Mouse (Mus musculus) intestine, embryonic 15.5 days (tissue): ENCODE data around the gene Mecom. TPM values are rescaled to one million over a fixed set of nuclear protein-coding genes. Genes with fewer than 3 reads are reported as not detected.

Experiments used
- ATAC-seq: fragments of 200-750 bp; cut with Nextera tagmentation; 2 replicates; pipeline ENCODE4 v1.8.0; 2017; ENCODE audit warnings: moderate TSS enrichment, moderate library complexity
- H3K27ac ChIP-seq: fragments of 300-500 bp; sonication (generic); 2 replicates; pipeline ENCODE4 v1.5.1; 2015; ENCODE audit warnings: mild to moderate bottlenecking, inconsistent platforms
- H3K27me3 ChIP-seq: fragments of 300-500 bp; sonication (generic); replicated peaks from 2 replicates; pipeline ENCODE4 v1.6.1; 2015; ENCODE audit warnings: inconsistent platforms
- H3K36me3 ChIP-seq: fragments of 300-500 bp; sonication (generic); 2 replicates; pipeline ENCODE4 v1.6.1; 2015; ENCODE audit warnings: inconsistent platforms
- H3K4me1 ChIP-seq: fragments of 300-500 bp; sonication (generic); replicated peaks from 2 replicates; pipeline ENCODE4 v1.6.1; 2015; ENCODE audit warnings: inconsistent platforms
- H3K4me2 ChIP-seq: fragments of 300-500 bp; sonication (generic); replicated peaks from 2 replicates; pipeline ENCODE4 v1.6.1; 2015; ENCODE audit warnings: mild to moderate bottlenecking, inconsistent platforms
- H3K4me3 ChIP-seq: fragments of 300-500 bp; sonication (generic); replicated peaks from 2 replicates; pipeline ENCODE4 v1.5.1; 2015; ENCODE audit warnings: inconsistent platforms
- H3K9ac ChIP-seq: fragments of 300-500 bp; sonication (generic); 2 replicates; pipeline ENCODE4 v1.6.1; 2015; ENCODE audit warnings: inconsistent platforms
- H3K9me3 ChIP-seq: fragments of 300-500 bp; sonication (generic); 2 replicates; pipeline ENCODE4 v1.6.1; 2016; ENCODE audit warnings: inconsistent platforms
- WGBS: fragments of 180-500 bp; shearing (Covaris S2); methylation state at CpG from one replicate; pipeline ENCODE4 v1.1.7; 2015; 5-methylcytosine and 5-hydroxymethylcytosine counted together
- polyA plus RNA-seq: library from polyadenylated mRNA; unstranded; fragments of >200 nt; fragmentation: Nextera tagmentation; extraction: Ambion mirVana; gene quantifications from 2 replicates; pipeline ENCODE4 v1.2.1, GENCODE M21; 2015

Mecom gene
- polyA plus RNA-seq, 1 experiment from 2014 or later = 11.6 TPM

DNA sequence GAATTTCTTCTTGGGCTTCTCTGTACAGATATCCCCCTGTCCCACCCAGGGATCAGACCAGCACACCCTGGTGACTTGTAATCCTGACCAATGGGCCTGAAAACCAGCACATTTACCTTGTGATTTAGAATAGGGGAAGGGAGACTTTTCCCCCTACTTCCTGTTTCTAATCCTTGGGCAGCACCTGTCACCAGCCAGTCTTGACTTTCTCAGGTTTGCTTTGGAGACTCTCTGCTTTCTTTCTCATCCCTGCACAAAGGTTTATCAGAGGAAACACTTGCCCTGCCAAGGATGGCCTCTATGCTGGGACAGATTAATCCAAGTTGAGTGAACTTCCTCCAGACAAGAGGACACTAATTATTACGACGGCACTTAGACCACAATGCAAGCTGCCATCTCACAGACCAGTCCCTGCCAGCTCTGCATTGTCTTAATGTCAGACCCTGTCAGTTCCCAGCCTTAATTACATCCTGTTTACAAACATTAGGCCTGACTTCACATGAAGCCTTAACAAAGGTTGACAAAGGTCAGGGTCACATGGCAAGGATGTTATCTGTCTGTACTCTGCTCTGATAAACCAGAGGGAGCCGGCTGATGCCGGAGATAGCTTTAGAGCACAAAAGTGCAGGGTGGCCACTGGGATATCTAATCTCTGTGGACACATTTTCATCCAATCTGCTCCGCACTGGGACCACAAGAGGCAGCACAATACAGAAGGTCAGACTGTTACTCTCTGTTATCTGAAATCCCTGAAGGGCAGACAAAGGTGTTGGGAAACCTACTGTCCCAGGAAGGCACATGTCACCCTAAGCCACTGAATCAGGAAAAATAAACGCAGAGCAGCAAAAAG lies 193.7 kb downstream of the Mecom start:
- Histone ChIP-seq H3K4me3 (no peak overlapping the region), H3K36me3 (no peaks in the 10 kb centered on the region), H3K9me3 (no peaks in the 10 kb centered on the region), H3K9ac (no peak overlapping the region), H3K4me2 (no peak overlapping the region), H3K4me1 (no peaks in the 10 kb centered on the region), H3K27ac (no peak overlapping the region), H3K27me3 (no peaks in the 10 kb centered on the region)
- ATAC-seq = no peak
- 28% methylated on average over 6 of the region's 6 CpGs for WGBS

DNA sequence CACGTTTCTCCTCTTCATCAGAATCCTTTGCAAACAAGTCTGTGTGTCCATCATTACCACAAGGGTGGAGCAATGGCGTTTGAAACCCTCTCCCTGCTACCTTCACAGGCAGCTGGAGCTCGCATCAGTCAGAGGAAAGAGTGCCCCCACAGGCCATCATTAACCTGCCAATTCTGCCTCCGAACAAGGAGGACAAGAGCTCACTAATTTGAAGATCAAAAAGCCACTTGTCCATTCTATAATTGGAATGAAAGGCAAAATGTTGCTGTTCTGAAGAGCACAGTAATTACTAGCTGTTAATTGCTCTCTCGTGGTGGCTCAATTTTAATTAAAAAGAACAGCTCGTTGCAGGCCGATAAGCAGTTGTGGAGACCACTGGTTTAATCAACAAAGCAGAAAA lies 198.5 kb downstream of the Mecom start:
- no peak for ATAC-seq
- Histone ChIP-seq H3K4me3 (no peak overlapping the region), H3K36me3 (no peaks in the 10 kb centered on the region), H3K4me1 (no peaks in the 10 kb centered on the region), H3K27me3 (no peaks in the 10 kb centered on the region), H3K9me3 (no peaks in the 10 kb centered on the region), H3K9ac (no peak overlapping the region), H3K4me2 (no peak overlapping the region), H3K27ac (no peak overlapping the region)
- WGBS = 51% methylated on average over 7 of the region's 7 CpGs

DNA sequence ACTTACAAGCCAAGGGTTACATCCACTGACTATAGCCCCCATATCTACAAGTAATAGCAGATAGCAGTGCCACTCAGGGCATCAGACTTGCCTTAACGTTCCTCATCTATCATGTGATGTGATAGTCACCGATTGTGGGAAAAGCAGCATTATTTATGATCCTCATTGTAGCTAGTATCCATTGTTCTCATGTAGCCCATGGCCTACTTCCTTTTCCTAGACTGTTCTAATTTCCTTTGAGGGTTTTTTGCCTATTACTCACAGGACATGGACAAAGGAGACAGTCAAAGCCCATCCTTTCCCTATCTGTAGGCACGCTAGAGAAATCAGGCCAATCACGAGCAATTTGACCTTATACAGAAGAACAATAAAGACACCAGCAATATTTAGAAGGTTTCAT lies 203.7 kb downstream of the Mecom start:
- ATAC-seq = no peak
- WGBS = 71% methylated on average over 4 of the region's 4 CpGs

DNA sequence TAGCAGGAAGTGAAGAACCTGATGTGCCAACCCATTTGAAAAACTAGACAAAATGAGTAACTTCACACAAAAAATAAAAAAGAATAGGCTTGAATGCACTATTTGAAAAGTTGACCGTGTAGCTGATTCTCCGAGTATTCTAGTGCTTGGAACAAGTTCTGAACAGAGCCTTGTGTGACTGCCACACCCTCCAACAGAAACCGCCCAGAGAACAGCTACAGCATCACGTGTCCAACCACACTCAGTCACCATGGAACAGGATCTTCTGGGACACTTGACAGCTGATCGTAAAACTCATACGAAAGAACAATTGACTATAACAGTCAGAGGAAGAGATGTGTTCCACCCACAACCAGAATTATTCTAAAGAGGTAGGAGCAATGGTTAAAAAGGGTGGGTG lies 215.5 kb downstream of the Mecom start:
- Histone ChIP-seq H3K4me3 (no peak overlapping the region), H3K27ac (no peak overlapping the region), H3K27me3 (no peaks in the 10 kb centered on the region), H3K9me3 (no peaks in the 10 kb centered on the region), H3K4me2 (no peak overlapping the region), H3K4me1 (no peaks in the 10 kb centered on the region), H3K9ac (no peak overlapping the region), H3K36me3 (no peaks in the 10 kb centered on the region)
- no peak for ATAC-seq
- 84% methylated on average over 6 of the region's 6 CpGs for WGBS

More for the DNA sequence above, 203.7 kb downstream of the Mecom start:
- no peak overlapping the region for H3K4me3 ChIP-seq
- no peak overlapping the region for H3K27ac ChIP-seq
- H3K27me3 ChIP-seq = no peaks in the 10 kb centered on the region
- no peak overlapping the region for H3K4me2 ChIP-seq
- H3K4me1 ChIP-seq = no peaks in the 10 kb centered on the region
- H3K9me3 ChIP-seq = no peaks in the 10 kb centered on the region
- H3K9ac ChIP-seq = no peak overlapping the region
- H3K36me3 ChIP-seq = no peaks in the 10 kb centered on the region

DNA sequence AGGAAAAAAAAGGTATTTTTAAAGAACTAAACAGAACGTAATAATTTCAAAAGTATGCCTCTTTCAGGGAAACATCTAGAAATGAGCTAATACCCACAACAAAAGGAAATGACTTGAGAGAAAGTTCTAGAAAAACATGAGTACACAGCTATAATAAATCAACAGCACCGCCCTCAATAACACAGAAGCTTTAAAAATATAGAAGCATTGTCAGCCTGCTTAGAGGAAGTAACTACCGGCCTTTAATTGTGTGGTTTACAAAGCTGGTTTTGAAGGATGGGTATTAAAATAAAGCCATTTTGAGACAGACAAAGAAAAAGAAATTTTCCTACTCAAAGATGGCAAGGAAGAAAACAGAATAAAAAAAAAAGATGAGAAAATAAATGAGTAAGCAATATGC lies 217.3 kb downstream of the Mecom start:
- H3K4me2 ChIP-seq = no peak overlapping the region
- no peaks in the 10 kb centered on the region for H3K27me3 ChIP-seq
- no peak overlapping the region for H3K9ac ChIP-seq
- H3K4me3 ChIP-seq = no peak overlapping the region
- H3K36me3 ChIP-seq = no peaks in the 10 kb centered on the region
- no peaks in the 10 kb centered on the region for H3K4me1 ChIP-seq
- H3K27ac ChIP-seq = no peak overlapping the region
- ATAC-seq = no peak
- H3K9me3 ChIP-seq = no peaks in the 10 kb centered on the region
- 74% methylated on average over 3 of the region's 3 CpGs for WGBS

DNA sequence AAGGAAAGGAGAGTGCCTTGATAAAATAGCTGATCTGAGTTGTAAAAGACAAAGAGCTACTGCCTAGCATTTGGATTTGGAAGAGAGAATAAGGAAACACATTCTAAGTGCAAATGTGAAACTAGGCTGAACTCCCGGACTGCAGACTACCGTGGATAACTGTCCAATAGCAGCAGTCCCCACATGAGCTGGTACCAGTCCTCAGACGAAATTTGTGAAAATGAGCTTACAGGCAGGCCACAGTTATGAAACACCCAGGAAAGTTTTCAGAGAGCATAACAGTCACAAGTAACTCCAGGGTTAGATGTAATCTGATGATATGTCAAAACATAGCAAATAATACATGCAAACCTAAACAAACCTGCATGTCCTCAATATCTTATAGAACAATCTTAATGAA lies 217.8 kb downstream of the Mecom start:
- no peak overlapping the region for H3K4me3 ChIP-seq
- H3K9me3 ChIP-seq = no peaks in the 10 kb centered on the region
- no peak overlapping the region for H3K9ac ChIP-seq
- ATAC-seq = no peak
- no peak overlapping the region for H3K27ac ChIP-seq
- H3K27me3 ChIP-seq = no peaks in the 10 kb centered on the region
- no peaks in the 10 kb centered on the region for H3K4me1 ChIP-seq
- 55% methylated on average over 3 of the region's 3 CpGs for WGBS
- H3K4me2 ChIP-seq = no peak overlapping the region
- H3K36me3 ChIP-seq = no peaks in the 10 kb centered on the region

DNA sequence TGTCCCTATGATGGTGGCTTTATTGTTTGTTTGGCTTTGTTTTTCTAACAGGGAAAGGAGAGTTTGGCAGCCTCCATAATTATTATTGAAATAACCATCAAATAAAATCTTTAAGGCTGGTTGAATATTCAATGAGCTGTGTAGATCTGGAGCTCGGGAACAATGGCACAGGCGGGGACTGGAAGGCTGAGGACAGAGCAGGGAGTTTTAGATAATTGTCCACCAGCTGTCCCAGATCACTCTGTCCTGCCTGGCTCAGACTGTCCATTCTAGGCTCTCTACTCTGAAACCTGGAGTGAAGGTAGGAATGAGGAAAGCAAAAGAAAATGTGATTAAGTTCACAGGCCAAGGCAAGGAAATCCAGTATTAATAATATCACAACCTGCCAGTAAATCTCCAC lies 232.9 kb downstream of the Mecom start:
- H3K4me3 ChIP-seq = no peak overlapping the region
- WGBS = 65% methylated on average over 2 of the region's 2 CpGs
- H3K9me3 ChIP-seq = no peaks in the 10 kb centered on the region
- H3K36me3 ChIP-seq = no peaks in the 10 kb centered on the region
- no peak overlapping the region for H3K27ac ChIP-seq
- H3K4me2 ChIP-seq = no peak overlapping the region
- H3K9ac ChIP-seq = no peak overlapping the region
- H3K4me1 ChIP-seq = no peaks in the 10 kb centered on the region
- no peak for ATAC-seq
- no peaks in the 10 kb centered on the region for H3K27me3 ChIP-seq

DNA sequence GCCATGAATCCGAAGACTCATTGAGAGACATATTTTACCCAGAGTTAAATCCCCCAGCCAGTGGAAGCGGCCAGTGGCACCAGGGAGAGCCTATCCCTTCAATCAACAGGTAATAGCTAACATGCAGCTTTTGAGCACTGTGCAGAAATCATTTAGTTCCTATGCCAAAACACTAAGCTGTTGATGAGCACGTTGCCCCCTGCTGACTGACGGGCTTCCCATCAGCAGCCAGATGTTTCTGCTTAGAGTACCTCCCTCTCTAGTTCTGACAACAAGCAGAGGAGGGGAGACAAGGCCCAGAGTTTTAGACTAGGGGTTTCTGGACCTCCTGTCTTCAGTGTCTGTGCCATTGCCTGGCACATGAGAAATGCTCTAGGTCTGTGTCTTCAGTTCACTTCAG lies 239.7 kb downstream of the Mecom start:
- Histone ChIP-seq H3K9ac (no peak overlapping the region), H3K36me3 (no peaks in the 10 kb centered on the region), H3K4me2 (no peak overlapping the region), H3K27me3 (no peaks in the 10 kb centered on the region), H3K4me3 (no peak overlapping the region), H3K4me1 (no peaks in the 10 kb centered on the region), H3K27ac (no peak overlapping the region), H3K9me3 (no peaks in the 10 kb centered on the region)
- 58% methylated on average over 4 of the region's 4 CpGs for whole genome bisulfite sequencing
- ATAC-seq = no peak

DNA sequence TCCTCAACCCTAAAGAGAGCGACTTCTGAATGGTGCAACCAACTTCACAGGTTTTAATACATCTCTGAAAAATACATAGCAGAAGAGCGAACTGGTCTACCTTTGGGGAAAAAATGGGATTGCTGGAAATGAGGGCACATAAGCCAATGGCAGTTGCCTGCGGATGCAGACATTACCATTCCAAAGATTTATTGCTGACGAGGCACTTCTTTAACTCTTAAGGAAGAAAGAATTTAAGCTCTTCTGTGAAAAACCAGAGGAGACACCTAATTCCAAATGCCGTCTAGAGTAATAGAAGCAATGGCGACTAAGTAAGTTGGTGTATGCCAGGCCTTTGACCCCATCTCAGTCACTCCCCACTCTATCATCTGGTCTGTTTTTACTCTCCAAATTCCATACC lies 240.2 kb downstream of the Mecom start:
- H3K27ac ChIP-seq = no peak overlapping the region
- no peak for ATAC-seq
- no peak overlapping the region for H3K4me3 ChIP-seq
- no peaks in the 10 kb centered on the region for H3K27me3 ChIP-seq
- H3K9ac ChIP-seq = no peak overlapping the region
- no peaks in the 10 kb centered on the region for H3K36me3 ChIP-seq
- no peaks in the 10 kb centered on the region for H3K9me3 ChIP-seq
- 86% methylated on average over 6 of the region's 6 CpGs for WGBS
- no peak overlapping the region for H3K4me2 ChIP-seq
- H3K4me1 ChIP-seq = no peaks in the 10 kb centered on the region

DNA sequence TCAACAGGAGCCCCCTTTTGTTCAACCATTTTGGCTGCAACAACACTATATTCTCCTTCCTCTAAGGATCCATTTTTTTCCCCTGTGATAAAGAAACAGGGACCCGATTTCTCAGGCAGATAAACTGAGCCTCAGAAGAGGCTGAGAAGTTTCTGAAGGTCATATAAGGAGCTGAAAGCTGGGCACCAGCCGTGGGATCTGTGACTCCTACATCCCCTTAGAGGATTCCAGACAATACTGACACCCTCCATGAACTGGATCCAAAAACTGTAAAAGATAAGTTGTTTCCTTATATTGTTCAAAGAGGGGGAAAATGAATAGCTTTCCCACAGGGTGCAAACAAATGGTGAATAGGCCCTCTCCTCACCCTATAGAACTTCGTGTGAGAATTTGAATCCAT lies 241.7 kb downstream of the Mecom start:
- WGBS = 71% methylated on average over 3 of the region's 3 CpGs
- H3K36me3 ChIP-seq = no peaks in the 10 kb centered on the region

DNA sequence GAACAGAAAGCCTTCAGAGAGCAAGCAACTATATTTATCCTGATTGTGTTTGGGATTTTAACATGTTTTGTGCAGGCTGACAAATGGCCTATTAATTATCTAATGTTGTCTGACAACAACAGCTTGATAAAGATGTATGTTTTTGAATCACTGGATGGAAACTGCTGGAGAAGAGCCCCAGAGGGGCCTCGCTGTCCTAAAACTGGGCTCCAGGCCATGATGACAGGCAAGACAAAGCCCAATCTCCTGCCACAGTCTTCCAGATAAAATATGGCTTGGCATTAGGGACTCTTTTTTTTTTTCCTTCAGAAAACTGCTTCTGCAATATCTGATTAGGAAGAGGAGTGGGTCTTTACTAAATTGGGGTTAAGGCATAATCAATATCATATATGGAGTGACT lies 248.3 kb downstream of the Mecom start:
- H3K36me3 ChIP-seq = no peaks in the 10 kb centered on the region
- H3K4me2 ChIP-seq = no peak overlapping the region
- no peaks in the 10 kb centered on the region for H3K4me1 ChIP-seq
- no peak overlapping the region for H3K27ac ChIP-seq
- WGBS = 65% methylated on average over 1 of the region's 1 CpGs
- no peak overlapping the region for H3K9ac ChIP-seq
- no peak overlapping the region for H3K4me3 ChIP-seq
- no peaks in the 10 kb centered on the region for H3K27me3 ChIP-seq
- ATAC-seq = no peak
- no peaks in the 10 kb centered on the region for H3K9me3 ChIP-seq

More for the DNA sequence above, 241.7 kb downstream of the Mecom start:
- H3K4me2 ChIP-seq = no peak overlapping the region
- no peak overlapping the region for H3K9ac ChIP-seq
- no peak overlapping the region for H3K27ac ChIP-seq
- H3K4me1 ChIP-seq = no peaks in the 10 kb centered on the region
- no peaks in the 10 kb centered on the region for H3K27me3 ChIP-seq
- no peak overlapping the region for H3K4me3 ChIP-seq
- H3K9me3 ChIP-seq = no peaks in the 10 kb centered on the region
- no peak for ATAC-seq

DNA sequence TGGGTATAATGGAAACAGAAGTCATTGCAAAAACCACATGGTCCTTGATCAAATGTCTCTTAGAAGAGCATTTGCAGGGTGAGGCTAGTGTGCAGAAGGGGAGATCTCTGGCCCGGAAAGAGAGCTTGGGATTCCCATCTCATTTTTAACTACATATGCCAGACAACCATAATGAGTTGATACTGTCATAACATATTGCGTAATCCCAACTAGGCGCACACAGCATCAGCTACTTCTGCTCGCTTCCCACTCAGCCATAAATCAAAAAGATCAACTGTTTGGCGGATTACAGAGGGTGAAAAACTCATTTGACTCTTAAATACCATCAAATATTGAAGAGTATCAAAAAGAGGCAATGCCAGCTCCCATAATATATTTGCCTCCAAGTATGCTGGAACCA lies 253.4 kb downstream of the Mecom start:
- no peak overlapping the region for H3K27ac ChIP-seq
- WGBS = 79% methylated on average over 5 of the region's 5 CpGs
- H3K4me1 ChIP-seq = no peaks in the 10 kb centered on the region
- no peaks in the 10 kb centered on the region for H3K27me3 ChIP-seq
- H3K36me3 ChIP-seq = no peaks in the 10 kb centered on the region
- H3K9me3 ChIP-seq = no peaks in the 10 kb centered on the region
- H3K9ac ChIP-seq = no peak overlapping the region
- H3K4me3 ChIP-seq = no peak overlapping the region
- H3K4me2 ChIP-seq = no peak overlapping the region
- ATAC-seq = no peak

DNA sequence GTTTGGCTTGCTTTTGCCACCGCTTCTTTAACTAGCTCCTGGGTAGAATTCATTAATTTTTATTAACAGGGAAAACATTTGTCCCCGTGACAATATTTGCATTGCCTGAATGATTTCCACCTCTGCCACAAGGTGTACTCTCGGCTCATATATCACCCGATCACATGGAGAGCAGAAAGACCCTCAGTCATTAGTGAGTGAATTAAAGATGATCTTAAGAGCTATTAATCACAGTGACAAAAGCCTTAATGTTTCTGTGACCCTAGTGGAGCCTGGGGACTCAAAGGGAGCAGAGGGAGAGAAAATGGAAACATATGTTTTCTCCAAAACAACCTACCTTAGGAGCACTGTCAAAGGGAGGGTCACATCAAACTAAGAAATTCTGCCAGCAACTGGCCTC lies 261.3 kb downstream of the Mecom start:
- 52% methylated on average over 4 of the region's 4 CpGs for whole genome bisulfite sequencing
- no peak overlapping the region for H3K4me3 ChIP-seq

More for the DNA sequence above, 261.3 kb downstream of the Mecom start:
- H3K36me3 ChIP-seq = no peaks in the 10 kb centered on the region
- H3K4me1 ChIP-seq = no peaks in the 10 kb centered on the region
- ATAC-seq = no peak
- H3K27me3 ChIP-seq = no peaks in the 10 kb centered on the region
- H3K27ac ChIP-seq = no peak overlapping the region
- no peak overlapping the region for H3K9ac ChIP-seq
- no peaks in the 10 kb centered on the region for H3K9me3 ChIP-seq
- no peak overlapping the region for H3K4me2 ChIP-seq
